Mouse (Mus musculus): ENCODE measurements around the gene Thsd4. TPM values are rescaled to one million over a fixed set of nuclear protein-coding genes. Genes with fewer than 3 reads are reported as not detected.
"Not testable (repeated sequence)": the region's sequence is repeated elsewhere in the genome, so short reads cannot be mapped to it uniquely, and the experiment has no call there.

Gene Thsd4
- total RNA-seq, 2 experiments from 2014 or later: not detected

DNA sequence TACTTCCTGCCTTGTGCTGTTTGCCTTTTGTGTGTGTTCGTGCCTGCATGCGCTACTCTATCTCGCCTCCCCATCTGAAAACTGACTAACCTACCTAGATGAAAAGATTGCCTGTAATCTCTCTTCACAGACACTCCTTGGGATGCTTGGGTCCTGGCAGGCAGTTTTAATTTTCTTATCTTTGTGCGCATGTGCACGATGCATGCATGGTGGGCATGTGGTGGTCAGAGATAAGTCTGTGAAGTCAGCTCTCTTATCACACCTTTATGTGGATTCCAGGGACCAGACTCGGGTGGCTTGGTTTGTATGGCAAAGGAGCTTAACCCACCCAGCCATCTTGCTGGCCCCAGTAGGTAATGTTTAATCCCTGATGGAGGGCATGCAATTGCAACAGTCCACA is 242.3 kb downstream of the Thsd4 start:
- ATAC-seq (replicated peaks; ENCODE audit: low FRiP score, poor library complexity, severe bottlenecking): peak; percentile 92

DNA sequence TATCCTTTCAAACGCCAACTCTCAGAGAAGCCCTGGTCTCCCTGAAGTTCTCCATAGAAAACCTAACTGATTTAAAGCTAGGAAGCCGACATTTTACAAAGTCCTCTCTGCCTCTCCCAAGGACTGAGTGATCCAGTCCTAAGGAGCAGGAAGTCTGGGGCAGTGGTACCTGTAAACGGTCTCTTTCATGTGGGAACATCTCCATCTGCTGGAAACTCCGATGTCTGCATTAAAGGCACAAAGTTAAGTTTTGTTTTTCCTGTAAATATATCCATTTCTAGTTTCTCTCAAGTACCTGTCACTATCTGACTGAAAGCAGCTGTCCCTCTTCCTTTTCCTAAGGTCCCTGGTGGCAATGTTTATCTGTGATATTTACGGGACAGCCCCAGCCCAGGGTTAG is 245.5 kb downstream of the Thsd4 start:
- no peak for ATAC-seq (replicated peaks; ENCODE audit: low FRiP score, poor library complexity, severe bottlenecking)

DNA sequence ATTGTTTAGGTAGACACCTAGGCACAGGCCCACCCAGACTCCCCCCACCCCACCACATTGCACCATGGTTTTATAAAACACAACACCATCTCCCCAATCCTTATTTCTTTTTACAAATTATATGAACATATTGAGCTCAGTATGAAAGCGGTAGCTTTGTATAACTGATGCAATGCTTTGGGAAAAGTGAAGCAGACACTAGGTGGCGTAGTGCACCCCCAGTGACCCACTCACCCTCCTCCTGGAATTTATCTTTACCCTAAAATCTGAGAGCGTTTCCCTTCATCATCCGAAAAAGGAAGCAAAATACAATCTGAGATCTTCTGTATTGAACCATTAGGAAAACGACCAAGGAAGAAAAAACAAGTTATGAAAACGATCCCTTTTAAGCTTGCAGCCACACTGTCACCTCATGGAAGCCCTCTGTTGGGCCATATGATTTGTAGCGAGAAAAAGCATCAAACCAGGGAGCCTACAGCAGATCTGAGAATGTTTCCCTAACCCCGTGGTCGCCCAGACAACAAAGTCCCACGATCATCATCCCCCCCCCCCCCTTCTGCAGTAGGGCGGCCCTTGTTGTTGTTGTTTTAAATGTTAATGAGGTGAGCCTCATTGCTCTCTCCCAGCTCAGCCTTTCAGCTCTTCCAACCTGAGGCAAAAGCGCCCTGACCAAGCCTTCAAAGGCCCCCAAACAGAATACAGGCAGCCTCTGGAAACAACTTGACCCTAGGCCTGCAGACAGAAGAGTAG is 246.3 kb downstream of the Thsd4 start:
- ATAC-seq (replicated peaks; ENCODE audit: low FRiP score, poor library complexity, severe bottlenecking): no peak

DNA sequence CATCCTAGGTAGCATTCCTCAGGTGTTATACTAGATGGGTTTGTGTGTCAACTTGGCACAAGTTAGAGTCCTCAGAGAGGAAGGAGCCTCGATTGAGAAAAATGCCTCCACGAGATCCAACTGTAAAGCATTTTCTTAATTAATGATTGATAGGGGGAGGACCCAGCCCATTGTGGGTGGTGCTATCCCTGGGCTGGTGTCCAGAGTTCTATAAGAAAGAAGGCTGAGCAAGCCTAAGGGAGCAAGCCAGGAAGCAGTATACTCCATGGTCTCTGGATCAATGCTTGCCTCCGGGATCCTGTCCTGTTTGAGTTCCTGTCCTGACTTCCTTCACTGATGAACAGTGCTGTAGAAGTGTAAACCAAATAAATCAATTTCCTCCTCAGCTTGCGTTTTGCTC is 247.3 kb downstream of the Thsd4 start:
- no peak for ATAC-seq (replicated peaks; ENCODE audit: low FRiP score, poor library complexity, severe bottlenecking)

DNA sequence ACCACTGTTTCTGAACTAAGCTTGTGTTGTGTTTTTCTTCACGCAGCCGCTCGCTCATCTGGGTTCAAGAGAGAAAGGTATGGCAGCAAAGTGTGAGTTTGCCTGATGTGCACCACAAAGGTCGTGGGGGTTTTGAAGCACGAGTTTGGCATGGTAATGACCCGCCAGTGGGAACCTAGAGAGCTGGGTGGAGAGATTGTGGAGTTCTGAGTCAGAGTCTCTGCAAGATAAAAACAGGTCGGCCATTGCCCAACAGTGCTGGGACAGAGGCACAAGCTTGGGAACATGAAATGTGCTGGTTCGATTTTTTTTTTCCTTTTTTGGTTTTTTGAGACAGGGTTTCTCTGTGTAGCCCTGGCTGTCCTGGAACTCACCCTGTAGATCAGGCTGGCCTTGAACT is 249.5 kb downstream of the Thsd4 start:
- ATAC-seq (replicated peaks; ENCODE audit: low FRiP score, poor library complexity, severe bottlenecking): not testable (repeated sequence)

DNA sequence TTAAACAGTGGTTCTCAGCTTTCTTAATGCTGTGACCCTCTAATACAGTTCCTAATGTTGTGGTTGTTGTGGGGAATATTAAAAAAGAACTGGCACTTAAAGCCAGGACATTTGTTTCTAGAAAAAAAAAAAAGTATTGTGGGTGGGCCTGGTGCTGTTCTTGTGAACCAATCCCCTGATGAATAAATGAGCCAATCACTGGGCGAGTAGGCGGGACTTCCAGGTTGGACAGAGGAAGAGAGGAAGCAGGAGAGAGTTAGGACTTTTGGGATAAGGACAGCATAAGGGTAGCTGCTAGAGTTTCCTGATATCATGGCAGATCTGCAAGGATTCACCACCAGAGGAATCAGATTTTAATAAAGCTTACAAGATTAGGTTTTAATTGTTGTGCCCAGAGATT is 249.9 kb downstream of the Thsd4 start:
- ATAC-seq (replicated peaks; ENCODE audit: low FRiP score, poor library complexity, severe bottlenecking): no peak

DNA sequence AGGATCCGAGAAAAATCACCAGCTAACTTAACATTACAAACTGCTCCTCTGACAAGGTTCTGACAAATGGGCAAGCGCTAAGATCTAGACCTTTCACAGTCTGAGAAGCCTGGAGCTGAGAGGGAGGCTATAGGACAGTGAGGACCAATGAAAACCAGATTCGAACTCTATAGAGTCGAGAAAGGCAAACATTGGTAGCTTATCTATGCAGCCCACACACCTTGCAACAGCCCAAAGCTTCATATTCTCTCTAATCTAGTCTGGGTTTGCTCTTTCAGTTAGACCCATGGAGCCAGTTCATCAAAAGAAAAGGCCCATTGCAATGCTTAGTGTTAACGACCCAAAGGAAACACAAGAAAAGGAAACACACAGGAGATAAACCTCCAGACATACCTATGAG is 252.0 kb downstream of the Thsd4 start:
- ATAC-seq (replicated peaks; ENCODE audit: low FRiP score, poor library complexity, severe bottlenecking): no peak

DNA sequence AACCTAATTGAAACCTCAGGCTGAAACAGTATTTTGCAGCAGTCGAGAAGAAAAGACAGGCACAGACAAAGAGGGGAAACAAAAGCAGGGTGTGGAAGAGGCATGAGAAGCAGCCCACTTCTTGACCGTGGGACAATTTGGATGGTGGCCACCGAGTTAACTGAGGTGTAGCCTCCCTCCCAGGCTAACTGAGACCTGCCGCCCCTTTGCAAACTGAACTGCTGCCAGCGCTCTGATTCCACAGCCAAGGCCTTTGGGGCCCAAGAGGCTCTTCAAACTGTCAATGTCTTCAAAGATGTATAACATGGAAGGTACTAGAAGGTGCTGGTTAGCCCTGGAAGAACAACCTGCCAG is 254.6 kb downstream of the Thsd4 start:
- no peak for ATAC-seq (replicated peaks; ENCODE audit: low FRiP score, poor library complexity, severe bottlenecking)

DNA sequence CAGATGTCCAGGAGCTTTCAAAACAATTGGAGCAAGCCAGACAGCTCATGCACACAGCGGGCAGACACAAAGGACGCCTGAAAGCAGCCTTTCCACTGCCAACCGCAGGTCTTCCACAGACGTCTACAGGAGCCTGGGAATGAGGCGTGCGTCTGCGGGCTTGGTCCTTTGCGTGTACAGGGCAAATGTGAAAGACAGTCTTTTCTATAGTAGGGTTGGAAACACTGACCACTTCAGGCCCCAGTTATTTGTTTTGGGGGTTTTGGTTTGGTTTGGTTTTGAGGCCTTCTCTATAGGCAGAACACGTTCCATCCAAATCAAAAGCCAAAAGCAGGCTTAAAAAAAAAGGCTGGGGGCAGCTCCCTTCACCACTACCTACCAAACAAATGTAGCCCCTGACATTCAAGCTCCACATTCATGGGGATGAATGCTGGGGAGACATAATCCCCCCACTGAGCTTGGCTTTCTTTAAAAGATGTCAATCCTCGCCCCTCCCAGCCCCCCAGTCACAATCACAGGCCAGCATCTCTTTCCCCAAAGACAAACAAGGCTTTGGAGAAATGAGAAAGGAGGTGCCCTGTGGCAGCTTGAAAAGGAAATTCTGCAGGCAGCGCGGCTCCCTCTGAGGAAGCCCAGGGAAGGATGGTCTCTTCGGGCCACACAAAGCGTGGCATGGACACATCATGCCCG is 255.1 kb downstream of the Thsd4 start:
- ATAC-seq (replicated peaks; ENCODE audit: low FRiP score, poor library complexity, severe bottlenecking): no peak

DNA sequence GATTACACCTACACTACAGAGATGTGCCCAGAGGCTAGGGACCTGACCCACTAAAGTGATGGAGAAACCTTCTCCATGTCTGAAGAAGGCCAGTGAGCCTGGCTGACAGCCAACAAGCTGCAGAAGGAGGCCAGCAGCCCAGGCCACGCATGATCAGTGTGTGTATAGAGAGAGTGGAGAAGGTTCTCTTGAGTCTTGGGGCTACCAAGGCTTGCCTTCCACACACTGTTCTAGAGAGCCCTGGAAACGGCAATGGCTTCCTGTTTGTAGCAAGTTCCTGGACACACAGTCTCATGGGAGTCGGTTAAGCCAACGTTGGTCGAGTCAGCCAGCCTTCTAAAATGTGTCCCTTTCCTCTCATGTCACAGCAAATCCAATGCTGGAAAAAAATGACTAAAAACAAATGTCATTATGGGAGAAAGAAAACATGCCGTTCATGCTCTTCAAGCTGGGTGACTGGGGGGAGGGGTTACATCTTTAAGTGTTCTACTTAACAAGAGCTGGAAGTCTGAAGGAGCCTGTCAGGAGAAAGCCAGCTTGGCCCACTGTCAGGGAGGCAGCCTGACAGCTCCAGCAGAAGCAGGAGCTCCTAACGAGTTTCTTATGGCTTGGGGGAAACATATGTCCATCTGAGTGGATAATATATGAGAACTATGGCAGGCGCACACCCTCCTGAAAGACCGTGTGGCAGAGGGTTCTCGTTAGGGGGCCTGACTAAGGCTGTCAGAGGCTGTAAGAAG is 257.1 kb downstream of the Thsd4 start:
- no peak for ATAC-seq (replicated peaks; ENCODE audit: low FRiP score, poor library complexity, severe bottlenecking)

DNA sequence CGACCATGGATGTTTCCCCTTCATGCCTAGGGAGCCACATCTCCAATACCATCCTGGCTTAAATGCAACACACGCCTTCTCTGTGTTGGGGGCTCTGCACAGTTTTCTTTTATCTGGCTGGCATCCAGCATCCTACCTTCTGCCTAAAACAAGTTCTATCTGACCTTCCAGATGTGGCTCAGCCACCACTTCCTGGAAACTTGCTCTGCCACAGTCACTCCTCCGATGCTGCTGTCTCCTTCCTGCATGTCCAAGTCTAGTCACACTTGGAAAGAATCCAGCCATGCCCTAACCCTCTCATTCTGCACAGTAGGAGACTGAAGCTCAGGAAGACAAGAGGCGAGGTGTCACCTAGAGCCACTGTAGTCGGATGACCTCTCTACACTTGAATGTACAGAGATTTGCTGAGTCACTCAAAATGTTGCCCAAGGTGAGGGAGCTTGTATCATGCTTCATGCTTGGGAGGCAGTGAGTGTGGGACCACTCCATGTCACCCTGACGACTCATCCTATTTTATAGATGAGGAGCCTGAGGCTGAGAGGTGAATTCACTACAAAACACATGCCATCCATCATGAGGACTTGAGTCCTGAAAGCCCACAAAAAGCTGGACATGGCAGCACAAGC is 259.2 kb downstream of the Thsd4 start:
- ATAC-seq (replicated peaks; ENCODE audit: low FRiP score, poor library complexity, severe bottlenecking): peak; percentile 57; the same call in 1 of the 2 replicates

DNA sequence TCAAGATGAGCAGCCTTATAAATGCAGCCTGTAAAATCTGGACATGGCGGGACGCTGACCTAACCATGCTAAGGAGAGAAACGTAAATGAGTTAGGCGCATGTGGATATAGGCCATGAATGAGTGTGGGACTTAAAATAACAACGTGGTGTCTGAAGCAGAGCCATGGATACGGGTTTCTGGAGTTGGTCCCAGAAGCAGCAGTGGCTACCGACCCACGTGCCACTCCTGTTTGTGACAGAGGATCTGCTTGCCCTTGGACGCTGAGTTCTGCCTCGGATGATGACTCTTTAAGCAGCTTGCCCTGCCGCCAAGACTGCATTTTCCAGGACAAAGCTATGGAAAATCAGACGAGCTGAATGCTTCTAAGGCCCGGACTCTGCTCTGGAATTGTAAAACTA is 262.2 kb downstream of the Thsd4 start:
- ATAC-seq (replicated peaks; ENCODE audit: low FRiP score, poor library complexity, severe bottlenecking): no peak

DNA sequence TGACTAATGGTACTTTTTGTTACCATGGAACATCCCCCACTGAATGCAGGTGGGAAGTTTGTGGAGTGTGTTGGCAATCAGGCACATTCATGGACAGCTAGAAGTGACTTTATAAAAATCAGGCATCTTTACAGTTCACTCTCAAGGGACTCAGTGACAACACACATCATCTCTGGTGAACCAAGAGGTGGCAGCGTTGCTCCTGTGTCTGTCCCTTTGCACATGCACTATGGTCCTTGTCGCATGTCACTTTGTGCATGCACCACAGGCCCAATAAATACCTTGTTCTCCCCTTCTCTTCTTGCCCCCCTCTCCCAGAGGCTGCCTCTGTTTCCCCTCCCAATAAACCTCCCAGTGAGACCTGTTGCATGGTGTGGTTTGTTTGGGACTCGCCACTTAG is 270.1 kb downstream of the Thsd4 start:
- ATAC-seq (replicated peaks; ENCODE audit: low FRiP score, poor library complexity, severe bottlenecking): no peak

DNA sequence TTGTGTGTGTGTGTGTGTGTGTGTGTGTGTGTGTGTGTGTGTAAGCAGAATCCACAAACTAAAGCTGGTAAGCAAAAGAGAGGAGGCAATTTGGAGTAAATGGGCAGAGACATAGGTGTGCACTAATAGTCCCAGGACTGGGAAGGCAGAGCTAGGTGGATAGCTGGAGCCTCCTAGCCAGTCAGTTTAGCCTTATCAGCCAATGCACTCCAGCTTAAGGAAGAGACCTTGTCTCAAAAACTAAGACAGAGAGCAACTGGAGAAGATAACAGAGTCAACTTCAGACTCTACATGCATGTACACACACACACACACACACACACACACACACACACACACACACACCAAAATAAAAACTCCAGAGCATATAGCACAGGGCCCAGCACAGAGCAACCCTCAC is 271.4 kb downstream of the Thsd4 start:
- no peak for ATAC-seq (replicated peaks; ENCODE audit: low FRiP score, poor library complexity, severe bottlenecking)

DNA sequence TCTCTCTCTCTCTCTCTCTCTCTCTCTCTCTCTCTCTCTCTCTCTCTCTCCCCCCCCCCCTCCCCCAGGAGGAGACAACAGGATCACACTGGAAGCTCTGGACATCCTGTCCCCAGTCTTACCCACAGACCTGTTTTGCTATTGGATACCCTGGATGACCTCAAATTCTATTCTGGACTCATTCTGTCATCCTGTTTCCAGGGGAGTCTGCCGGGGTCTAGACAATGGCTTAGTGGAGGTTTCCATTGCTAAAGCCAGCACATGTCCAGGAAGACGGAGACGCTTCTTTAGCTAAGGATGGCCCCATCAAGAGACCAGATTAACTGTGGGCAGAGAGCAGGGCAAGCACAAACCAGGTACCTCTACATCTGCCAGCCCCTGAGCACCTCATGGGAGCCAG is 273.8 kb downstream of the Thsd4 start:
- no peak for ATAC-seq (replicated peaks; ENCODE audit: low FRiP score, poor library complexity, severe bottlenecking)

DNA sequence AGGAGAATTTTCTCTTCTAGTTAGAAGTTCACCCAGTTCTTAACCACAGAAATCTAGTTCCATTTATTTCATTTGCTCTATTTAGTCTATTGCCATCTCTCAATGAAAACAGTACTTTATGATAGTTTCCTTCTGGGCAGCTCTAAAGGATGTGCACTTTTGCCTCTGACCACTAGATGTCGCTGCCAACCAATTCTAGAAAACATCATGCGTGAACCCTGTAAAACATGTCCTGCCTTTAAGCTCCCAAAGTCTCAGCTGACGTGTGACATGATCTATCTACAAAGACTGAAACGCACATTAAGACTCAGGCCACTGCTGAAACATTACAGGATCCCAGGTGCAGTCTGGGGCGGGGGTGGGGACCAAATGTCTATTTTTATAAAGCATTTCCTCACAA is 276.9 kb downstream of the Thsd4 start:
- ATAC-seq (replicated peaks; ENCODE audit: low FRiP score, poor library complexity, severe bottlenecking): no peak

DNA sequence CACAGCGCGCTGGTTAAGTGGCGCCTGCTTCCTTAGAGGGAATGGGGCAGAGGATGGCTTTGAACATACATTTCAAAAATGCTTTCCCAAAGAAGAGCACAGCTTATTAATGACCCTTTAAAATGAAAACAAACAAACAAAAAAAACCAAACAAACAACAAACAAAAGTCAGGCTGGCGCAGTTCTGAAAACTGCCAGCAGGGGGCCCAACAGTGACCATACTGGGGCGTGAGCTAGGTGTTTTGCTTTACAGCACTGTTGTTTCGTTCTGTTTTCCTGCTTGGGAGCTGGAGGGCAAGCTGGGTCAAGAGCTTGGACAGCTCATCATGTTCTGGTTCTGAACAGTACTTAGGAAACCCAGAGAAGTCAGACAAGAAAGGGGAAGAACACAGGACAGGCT is 278.3 kb downstream of the Thsd4 start:
- ATAC-seq (replicated peaks; ENCODE audit: low FRiP score, poor library complexity, severe bottlenecking): no peak

DNA sequence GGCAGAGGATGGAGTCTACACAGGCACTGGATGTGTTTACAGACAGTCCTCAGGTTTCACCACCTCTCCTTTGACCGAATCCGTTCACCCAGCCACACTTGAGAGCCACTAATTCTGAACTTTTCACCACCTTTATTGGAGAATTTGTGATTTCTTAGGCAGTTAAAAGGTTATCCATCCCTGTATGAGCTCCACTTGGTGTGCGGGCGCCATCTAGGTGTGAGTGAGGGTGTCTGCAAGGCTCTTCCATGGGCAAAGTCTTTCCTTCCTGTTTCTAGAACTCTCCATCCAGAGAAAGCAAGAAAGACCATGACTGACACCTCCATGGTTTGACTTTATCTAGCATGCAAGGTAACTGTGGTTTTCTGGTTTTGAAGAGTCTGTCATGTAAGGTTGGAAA is 284.2 kb downstream of the Thsd4 start:
- no peak for ATAC-seq (replicated peaks; ENCODE audit: low FRiP score, poor library complexity, severe bottlenecking)

DNA sequence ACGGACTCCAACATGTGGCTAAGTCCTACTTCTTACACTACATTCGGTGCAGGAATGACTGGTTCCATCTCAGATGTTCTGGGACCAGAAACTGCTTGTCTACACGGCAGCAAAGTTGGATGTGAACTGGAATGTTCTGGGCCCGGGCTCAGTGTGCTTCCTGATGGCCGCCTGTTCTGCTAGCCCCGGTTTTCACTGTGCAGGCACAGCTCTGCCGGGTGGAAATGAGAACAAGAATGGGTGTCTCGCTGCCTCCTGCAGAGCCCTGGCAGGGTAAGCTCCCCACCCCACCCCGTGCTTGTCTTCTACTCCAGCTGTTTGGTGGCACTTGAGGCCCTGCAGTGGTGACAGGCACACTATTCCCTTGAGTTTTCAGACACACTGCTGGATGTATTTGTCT is 285.7 kb downstream of the Thsd4 start:
- ATAC-seq (replicated peaks; ENCODE audit: low FRiP score, poor library complexity, severe bottlenecking): no peak

DNA sequence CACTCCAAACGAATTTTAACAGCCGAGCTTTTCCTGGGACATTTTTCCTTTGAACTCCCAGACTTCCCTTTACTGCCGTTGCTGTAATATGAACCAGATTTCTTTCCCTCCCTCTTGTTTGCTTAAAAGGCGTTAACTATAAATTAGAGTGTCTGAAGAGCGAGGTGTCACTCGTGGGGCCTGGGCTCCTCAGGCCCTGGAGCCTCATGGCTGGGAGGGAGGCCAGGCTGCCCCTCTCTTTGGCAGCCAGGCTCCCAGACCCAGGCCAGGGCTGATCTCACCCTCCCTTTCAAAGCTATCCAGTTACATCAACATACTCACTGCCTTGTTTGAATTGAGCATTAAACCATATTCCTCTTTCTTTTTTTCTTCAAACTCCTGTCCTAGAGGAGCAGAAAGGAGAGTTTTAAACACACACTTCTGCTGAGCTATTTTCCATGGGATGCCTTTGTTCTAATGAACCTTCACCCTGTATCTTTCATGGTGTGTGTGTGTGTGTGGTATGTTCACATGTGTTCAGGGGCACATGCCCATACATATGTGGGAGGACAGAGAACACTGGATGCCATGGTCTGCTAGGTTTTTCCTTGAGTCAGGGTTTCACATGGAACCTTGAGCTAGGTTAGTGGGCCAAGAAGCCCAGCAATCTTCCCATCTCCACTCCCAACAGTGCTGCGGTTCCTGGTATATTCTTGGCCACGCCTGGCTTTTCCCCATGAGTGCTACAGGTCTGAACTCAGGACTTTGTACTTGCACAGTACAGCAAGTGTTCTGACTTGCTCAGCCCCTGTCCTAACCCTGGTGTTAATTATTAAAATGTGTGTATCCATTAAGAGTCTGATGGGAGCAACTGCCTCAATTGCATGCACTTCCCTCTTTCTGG is 287.4 kb downstream of the Thsd4 start:
- ATAC-seq (replicated peaks; ENCODE audit: low FRiP score, poor library complexity, severe bottlenecking): no peak
